Comparison of ENCODE assay signal across 24 mouse cellular contexts in the genomic region with DNA sequence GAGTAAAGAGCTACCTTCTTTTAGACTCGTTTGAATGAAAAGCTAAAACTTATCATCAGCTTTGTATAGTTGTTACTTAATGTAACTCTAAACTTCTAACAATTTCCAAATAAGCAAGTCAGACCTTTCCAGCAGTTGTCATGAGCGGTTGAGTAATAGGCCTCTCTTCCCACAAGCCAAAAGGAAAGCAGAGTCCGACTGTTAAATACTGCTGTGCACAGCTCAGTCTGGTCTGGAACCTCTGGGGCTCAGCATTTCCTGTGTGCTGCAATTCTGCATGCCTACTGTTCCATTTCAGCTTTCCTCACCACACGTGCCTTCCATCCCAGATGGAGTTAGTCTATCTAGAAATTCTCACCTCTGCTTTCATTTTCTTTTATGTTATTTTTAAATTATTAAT. TPM values are rescaled to one million over a fixed set of nuclear protein-coding genes. Genes with fewer than 3 reads are reported as not detected.
A peak's percentile ranks its signal among the peaks of the same experiment; 100 is the strongest.
DNase-seq lines count a peak whose midpoint lies in the region; ATAC-seq and TF ChIP-seq lines count a peak whose summit lies in the region.
"Had no signal": no experiment of that assay in that cellular context is flagged by ENCODE, and none has a peak within 500 bp of the region (broad histone marks: within the 10 kb centered on the region; RNA-seq: fewer than 3 reads in every experiment).

No protein-coding gene starts in this region.

- no peaks in the 10 kb centered on the region for H3K4me1 ChIP-seq in lung, postnatal 0 days (ENCODE audit: insufficient read depth, low read depth, low read length)
- H3K4me1 ChIP-seq: forebrain, embryonic 13.5 days; hindbrain, embryonic 12.5 days; limb, embryonic 13.5 days; liver, embryonic 12.5 days; neural tube, embryonic 12.5 days had no signal

- WGBS in lung, postnatal 0 days, result 64% methylated on average over 4 of the region's 4 CpGs

- peaks cover 6% of the 10 kb centered on the region; the same call in 1 of the 2 replicates for H3K36me3 ChIP-seq in lung, postnatal 0 days (ENCODE audit: insufficient read depth, low read length)
- H3K36me3 ChIP-seq: neural tube, embryonic 12.5 days had no signal

- H3K27ac ChIP-seq in lung, postnatal 0 days (ENCODE audit: low read length), result no peak overlapping the region
- H3K27ac ChIP-seq: embryonic facial prominence, embryonic 13.5 days; forebrain, embryonic 13.5 days; hindbrain, embryonic 12.5 days; limb, embryonic 13.5 days; liver, embryonic 12.5 days; neural tube, embryonic 12.5 days had no signal

- H3K27me3 ChIP-seq in lung, postnatal 0 days (replicated peaks; ENCODE audit: insufficient read depth, low read length), result no peaks in the 10 kb centered on the region
- H3K27me3 ChIP-seq: embryonic facial prominence, embryonic 13.5 days; forebrain, embryonic 13.5 days; hindbrain, embryonic 12.5 days; limb, embryonic 13.5 days; liver, embryonic 12.5 days; neural tube, embryonic 12.5 days had no signal

- H3K4me2 ChIP-seq in lung, postnatal 0 days (replicated peaks; ENCODE audit: low read depth, low read length), result no peak overlapping the region
- H3K4me2 ChIP-seq: embryonic facial prominence, embryonic 13.5 days; forebrain, embryonic 13.5 days; heart, embryonic 11.5 days; hindbrain, embryonic 12.5 days; limb, embryonic 13.5 days; liver, embryonic 12.5 days; neural tube, embryonic 12.5 days had no signal

- H3K9me3 ChIP-seq in lung, postnatal 0 days (ENCODE audit: low read length), result no peaks in the 10 kb centered on the region
- H3K9me3 ChIP-seq: embryonic facial prominence, embryonic 13.5 days; forebrain, embryonic 13.5 days; hindbrain, embryonic 12.5 days; limb, embryonic 13.5 days; liver, embryonic 12.5 days; neural tube, embryonic 12.5 days had no signal

- no peak overlapping the region for H3K4me3 ChIP-seq in lung, postnatal 0 days (ENCODE audit: low read depth, low read length)
- H3K4me3 ChIP-seq: embryonic facial prominence, embryonic 13.5 days; erythroblast, embryonic 14.5 days; forebrain, embryonic 13.5 days; hindbrain, embryonic 12.5 days; limb, embryonic 13.5 days; liver, embryonic 12.5 days; neural tube, embryonic 12.5 days had no signal

- TF ChIP-seq EP300 in lung, postnatal 0 days (IDR thresholded peaks at IDR 0.05), result no peak

- ATAC-seq in lung, postnatal 0 days, result peak; percentile 57
- ATAC-seq: forebrain, embryonic 13.5 days; liver, embryonic 12.5 days had no signal

- intact Hi-C loops in heart, postnatal 36 days (cut with DNase I), result no loop called here
- intact Hi-C loops in left cerebral cortex, postnatal 4 days (cut with DNase I), result no loop called here

- TF ChIP-seq CTCF in lung, postnatal 0 days (IDR thresholded peaks at IDR 0.05), result no peak

- no peak overlapping the region for H3K9ac ChIP-seq in lung, postnatal 0 days (replicated peaks; ENCODE audit: low read depth)
- H3K9ac ChIP-seq: embryonic facial prominence, embryonic 13.5 days; forebrain, embryonic 13.5 days; hindbrain, embryonic 12.5 days; limb, embryonic 13.5 days; liver, embryonic 12.5 days; neural tube, embryonic 12.5 days had no signal

- peak; percentile 42 for DNase-seq in heart, adult 8-10 months (ENCODE audit: low spot score)
- DNase-seq in heart, postnatal 36 days, result no peak
- peak; percentile 58 for DNase-seq in lung, postnatal 0 days (ENCODE audit: low spot score)
- DNase-seq in lung, postnatal 14 days, result no peak
- DNase-seq in fibroblast of lung, adult 2 months (ENCODE audit: low read depth), result peak; percentile 74
- DNase-seq in layer of hippocampus, adult 18-20 months (ENCODE audit: low spot score in 2 of 2), result no peak
- no peak for DNase-seq in left cerebral cortex, postnatal 4 days
- DNase-seq: adrenal gland, postnatal 14 days; cerebellum, adult 8-10 months; cerebellum, postnatal 36 days; embryo, embryonic 11 days; kidney, adult 18-20 months; kidney, postnatal 36 days; midbrain, embryonic 14.5 days; right cerebral cortex, postnatal 25 days; thymus, postnatal 14 days had no signal

RNA-seq across cellular contexts. Expression of a gene that starts 56.7 kb away (rescaled TPM):
- total RNA-seq in heart, adult 8-10 months (2022), result 10 to 100 TPM; 40.2 to 48.6 (median 44.1) TPM
- 10 to 100 TPM; 45.7 to 51.3 TPM for total RNA-seq in heart, postnatal 36 days (2021)
- polyA plus RNA-seq in lung, postnatal 0 days (2015; fragmentation: Nextera tagmentation; extraction: Ambion mirVana), result 31.0 and 37.0 TPM in 2 replicates
- total RNA-seq in layer of hippocampus, adult 18-20 months (2021), result 100 to 1,000 TPM; 218 to 234 TPM
- 100 to 1,000 TPM in 1 of 2 experiments, 10 to 100 TPM in 1; 97.7 to 103 TPM for total RNA-seq in left cerebral cortex, postnatal 4 days (2021)

Comparison
In these comparisons a context has a peak if more than half of its experiments do, and no peak if none do; other contexts are left out.
1. DNase-seq: peak in heart, adult 8-10 months (single experiment), lung, postnatal 0 days (single experiment) and fibroblast of lung, adult 2 months (single experiment); none in heart, postnatal 36 days (0 of 2), lung, postnatal 14 days (single experiment), layer of hippocampus, adult 18-20 months (0 of 2) and left cerebral cortex, postnatal 4 days (single experiment).